Mouse (Mus musculus) left cerebral cortex, adult 8-10 months (tissue): ENCODE data around the gene Dgki. TPM values are rescaled to one million over a fixed set of nuclear protein-coding genes. Genes with fewer than 3 reads are reported as not detected.
A peak's percentile ranks its signal among the peaks of the same experiment; 100 is the strongest.

Experiments used
- DNase-seq, 2 experiments: peaks; one replicate each; pipeline ENCODE4 v3.0.0; 2022; ENCODE audit warnings: low spot score in 2 of 2
- total RNA-seq, 4 experiments: library from RNA; stranded (reverse); gene quantifications; 2 replicates each; pipeline ENCODE4 v1.2.4; 2022

Gene Dgki
- total RNA-seq, 4 experiments from 2014 or later = 88.8 to 107 (median 95.6) TPM

GRCm38 (mm10) chr6:37242100-37242768, 57.8 kb downstream of the Dgki start:
- peak in 1 of 2 experiments; percentile 41 for DNase-seq

- DNase-seq = no peak
These were observed 58.5 kb downstream of the Dgki start for GRCm38 (mm10) chr6:37241434-37241833.

- DNase-seq = no peak
These were observed 59.8 kb downstream of the Dgki start for GRCm38 (mm10) chr6:37240140-37240539.

GRCm38 (mm10) chr6:37236893-37237292, 63.1 kb downstream of the Dgki start:
- no peak for DNase-seq

GRCm38 (mm10) chr6:37231148-37231547, 68.8 kb downstream of the Dgki start:
- DNase-seq = no peak

- DNase-seq = no peak
These were observed 77.0 kb downstream of the Dgki start for GRCm38 (mm10) chr6:37222947-37223510.

- no peak for DNase-seq
These were observed 78.0 kb downstream of the Dgki start for GRCm38 (mm10) chr6:37222016-37222415.

GRCm38 (mm10) chr6:37219110-37219509, 80.9 kb downstream of the Dgki start:
- no peak for DNase-seq

- DNase-seq = peak in 1 of 2 experiments; percentile 86
These were observed 83.6 kb downstream of the Dgki start for GRCm38 (mm10) chr6:37216342-37216763.

GRCm38 (mm10) chr6:37215655-37216054, 84.3 kb downstream of the Dgki start:
- DNase-seq = peak in 1 of 2 experiments; percentile 46

GRCm38 (mm10) chr6:37212930-37213329, 87.1 kb downstream of the Dgki start:
- no peak for DNase-seq

- DNase-seq = no peak
These were observed 88.3 kb downstream of the Dgki start for GRCm38 (mm10) chr6:37211545-37212247.

- no peak for DNase-seq
These were observed 97.1 kb downstream of the Dgki start for GRCm38 (mm10) chr6:37202901-37203300.

- no peak for DNase-seq
These were observed 99.1 kb downstream of the Dgki start for GRCm38 (mm10) chr6:37200840-37201239.

GRCm38 (mm10) chr6:37199502-37199901, 100.5 kb downstream of the Dgki start:
- no peak for DNase-seq

- DNase-seq = no peak
These were observed 102.2 kb downstream of the Dgki start for GRCm38 (mm10) chr6:37197745-37198144.

- no peak for DNase-seq
These were observed 103.1 kb downstream of the Dgki start for GRCm38 (mm10) chr6:37196870-37197269.

- DNase-seq = no peak
These were observed 104.2 kb downstream of the Dgki start for GRCm38 (mm10) chr6:37195766-37196165.

- no peak for DNase-seq
These were observed 118.0 kb downstream of the Dgki start for GRCm38 (mm10) chr6:37181961-37182360.

- no peak for DNase-seq
These were observed 128.7 kb downstream of the Dgki start for GRCm38 (mm10) chr6:37171149-37171832.

- no peak for DNase-seq
These were observed 141.1 kb downstream of the Dgki start for GRCm38 (mm10) chr6:37158880-37159279.

GRCm38 (mm10) chr6:37154051-37154450, 145.9 kb downstream of the Dgki start:
- no peak for DNase-seq
